Mouse (Mus musculus) neutrophil, adult 5-6 weeks (primary cell): ENCODE results near the gene Slc50a1. TPM values are rescaled to one million over a fixed set of nuclear protein-coding genes. Genes with fewer than 3 reads are reported as not detected.

Source experiments
- ATAC-seq: fragments of 151-379, 151-347 bp; 2 replicates; pipeline ENCODE4 v1.8.0; 2017; ENCODE audit warnings: mild to moderate bottlenecking, moderate TSS enrichment; ENCODE audit not compliant: insufficient number of reproducible peaks, poor library complexity, low FRiP score, severe bottlenecking; ENCODE audit errors: extremely low read depth
- total RNA-seq: library from RNA; stranded (forward); fragments of 200-1000 nt; gene quantifications from 2 replicates; pipeline ENCODE4 v1.2.3, GENCODE M21; 2017

The Slc50a1 gene
- total RNA-seq, result 99.3 and 112 TPM in 2 replicates

DNA sequence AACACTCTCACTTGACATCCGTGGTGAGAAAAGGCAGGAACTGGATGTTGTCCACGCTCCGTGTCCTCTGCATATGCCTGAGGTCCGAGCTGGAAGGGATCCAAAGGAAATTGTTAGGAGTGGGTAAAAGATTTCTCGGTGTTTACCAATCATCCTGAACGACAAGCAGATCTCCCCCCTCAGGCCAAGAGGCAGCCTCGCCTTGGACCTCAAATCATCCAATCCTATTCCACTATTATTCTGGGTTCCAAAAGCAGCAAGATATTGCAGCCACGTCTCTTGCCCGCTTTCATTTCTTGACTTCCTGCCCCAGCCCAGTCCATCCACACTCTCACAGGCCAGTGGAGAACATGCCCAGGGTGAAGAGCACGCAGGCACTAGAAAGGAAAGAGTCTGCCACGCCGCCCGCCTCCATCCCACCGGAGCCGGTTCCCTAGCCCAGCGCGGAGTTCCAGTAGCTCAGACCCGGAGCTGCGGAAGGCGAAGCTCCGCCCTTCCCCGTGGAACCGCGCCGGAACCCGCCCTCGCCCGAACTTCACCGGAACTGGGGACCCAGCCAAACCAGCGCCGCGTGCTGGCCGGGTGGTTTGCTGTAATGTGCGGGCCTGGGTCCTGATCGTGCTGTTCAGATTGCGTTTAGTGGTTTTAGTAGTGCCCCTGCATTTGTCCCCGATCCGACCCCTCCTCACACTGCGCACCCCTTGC, at the start of gene Slc50a1:
TSS of gene Slc50a1 (minus strand) at position 520 of the 705 bp plus-strand sequence.
- ATAC-seq, result peak; percentile 34

DNA sequence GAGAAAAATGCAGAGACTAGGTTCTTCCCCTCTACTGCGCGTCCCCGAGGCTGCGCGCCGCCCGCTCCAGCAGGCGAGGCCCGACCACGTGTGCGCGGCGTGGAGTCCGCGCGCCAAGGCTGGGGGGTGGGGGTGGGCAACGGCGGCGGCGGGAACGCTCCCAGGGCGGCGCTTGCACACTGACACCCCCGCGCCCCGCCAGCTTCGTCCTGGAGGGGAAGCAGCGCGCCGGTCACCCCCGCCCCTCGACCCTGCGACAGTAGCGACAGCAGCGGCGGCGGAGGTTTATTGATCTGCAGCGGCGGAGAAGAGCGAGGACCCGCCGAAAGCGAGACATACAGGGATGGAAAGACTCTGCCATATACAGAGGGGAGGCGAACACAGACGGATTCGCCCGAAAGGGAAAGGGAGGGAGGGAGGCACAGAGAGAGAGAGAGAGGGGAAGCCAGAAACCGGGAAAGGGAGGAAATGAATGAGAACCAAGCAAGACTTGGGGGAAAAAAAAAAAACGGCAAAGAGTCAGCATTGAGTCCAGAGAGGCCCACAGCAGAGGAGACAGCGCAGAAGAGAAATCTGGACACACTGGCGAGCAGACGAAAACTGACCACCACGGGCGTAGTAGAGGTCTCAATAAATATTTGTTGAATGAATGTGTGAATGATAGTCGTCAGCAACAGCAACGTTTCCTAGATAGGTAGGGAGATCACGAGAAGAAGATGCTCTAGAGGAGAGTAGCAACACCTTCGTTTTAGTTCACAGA, 49.4 kb upstream of the Slc50a1 start:
- ATAC-seq, result no peak

DNA sequence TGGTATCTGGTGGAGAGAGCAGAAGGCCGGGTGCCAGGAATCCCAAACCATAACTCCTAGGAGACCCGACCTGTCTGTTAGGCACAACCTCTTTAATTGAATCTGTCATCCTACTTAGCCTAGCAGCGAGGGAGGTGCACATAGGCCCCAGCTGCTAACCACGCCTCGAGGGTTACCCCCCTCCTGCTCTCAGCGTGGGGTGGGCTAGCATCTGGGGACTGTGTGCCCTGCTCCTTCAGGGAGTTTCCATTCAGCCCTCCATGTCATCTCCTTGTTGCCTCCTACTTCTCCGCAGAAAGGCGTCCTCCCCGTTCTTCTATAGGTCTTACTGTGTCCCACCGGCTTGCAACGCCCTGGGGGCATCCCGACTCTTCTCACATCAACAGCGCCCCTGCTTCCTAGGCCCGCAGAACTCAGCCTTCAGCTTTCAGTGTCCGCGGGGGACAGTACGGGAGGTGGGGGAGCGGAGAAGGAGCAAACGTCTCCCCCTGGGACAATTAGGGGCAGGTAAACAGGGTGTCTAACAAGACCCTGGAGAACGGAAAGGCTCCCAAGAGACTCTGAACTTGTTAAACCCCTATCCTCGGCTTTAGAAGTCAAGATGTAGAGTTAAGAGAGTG, 48.7 kb upstream of the Slc50a1 start:
- ATAC-seq, result no peak

- no peak for ATAC-seq
Measured at GRCm38 (mm10) chr3:89318316-89318715, 47.9 kb upstream of the Slc50a1 start.

DNA sequence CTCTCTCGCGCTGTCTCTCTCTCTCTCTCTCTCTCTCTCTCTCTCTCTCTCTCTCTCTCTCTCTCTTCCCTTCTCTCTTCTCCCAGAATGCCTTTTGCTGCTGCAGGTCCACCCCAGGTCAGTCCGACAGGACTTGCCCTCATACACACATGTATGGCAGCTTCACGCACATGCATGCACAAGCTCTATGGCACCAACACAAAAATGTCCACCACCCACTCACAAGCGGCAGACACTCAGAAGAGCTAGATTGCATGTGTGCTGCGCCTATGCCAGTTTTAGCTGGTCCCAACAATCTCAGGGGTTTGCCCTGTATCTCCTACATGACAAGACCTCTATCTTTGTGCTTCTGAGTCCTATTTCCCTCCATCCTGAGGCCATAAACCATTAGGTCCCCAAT, 46.9 kb upstream of the Slc50a1 start:
- ATAC-seq, result no peak

GRCm38 (mm10) chr3:89316833-89317232, 46.5 kb upstream of the Slc50a1 start:
- ATAC-seq, result peak; percentile 48; the same call in 1 of the 2 replicates

GRCm38 (mm10) chr3:89315930-89316831, 45.8 kb upstream of the Slc50a1 start:
- no peak for ATAC-seq

GRCm38 (mm10) chr3:89315195-89315929, 45.0 kb upstream of the Slc50a1 start:
- ATAC-seq, result peak; percentile 37; the same call in 1 of the 2 replicates

DNA sequence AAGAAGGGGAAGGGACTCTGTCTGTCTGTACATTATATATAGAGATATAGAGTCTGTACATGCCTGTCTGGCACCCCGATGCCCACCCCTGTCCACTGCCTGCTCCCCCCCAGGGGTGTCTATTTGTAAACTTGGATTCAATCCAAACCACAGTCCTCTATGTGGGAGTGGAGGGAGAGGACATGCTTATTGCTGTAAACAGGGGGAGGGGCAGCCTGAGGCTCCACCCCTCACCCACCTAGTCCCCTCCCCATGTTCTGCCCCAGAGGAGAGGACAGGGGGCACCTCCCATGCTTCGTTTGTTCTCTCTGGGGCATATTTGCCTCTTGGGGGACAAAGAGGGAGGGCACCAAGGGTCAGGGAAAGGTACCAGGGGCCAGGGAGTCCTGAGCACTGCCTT, 44.4 kb upstream of the Slc50a1 start:
- no peak for ATAC-seq

- no peak for ATAC-seq
Measured at GRCm38 (mm10) chr3:89314340-89314739, 44.0 kb upstream of the Slc50a1 start.

DNA sequence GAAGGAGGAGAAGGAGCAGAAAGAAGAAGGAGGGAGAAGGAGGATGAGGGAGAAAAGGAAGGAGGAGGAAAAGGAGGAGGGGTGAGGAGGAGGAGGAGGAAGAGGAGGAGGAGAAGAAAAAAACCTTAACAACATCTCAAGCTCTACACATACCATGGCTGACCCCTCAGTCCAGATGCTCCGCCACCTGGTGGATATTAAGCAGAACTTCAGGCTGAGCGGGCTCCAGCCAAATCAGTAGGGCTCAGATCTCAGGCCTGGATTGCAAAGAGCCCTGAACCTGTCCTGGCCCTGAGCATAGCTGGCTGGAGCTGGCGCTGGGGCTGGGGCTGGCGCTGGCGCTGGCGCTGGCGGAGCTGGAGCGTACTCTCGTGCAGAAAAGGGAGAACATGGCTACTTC, 37.7 kb upstream of the Slc50a1 start:
- peak; percentile 82 for ATAC-seq

DNA sequence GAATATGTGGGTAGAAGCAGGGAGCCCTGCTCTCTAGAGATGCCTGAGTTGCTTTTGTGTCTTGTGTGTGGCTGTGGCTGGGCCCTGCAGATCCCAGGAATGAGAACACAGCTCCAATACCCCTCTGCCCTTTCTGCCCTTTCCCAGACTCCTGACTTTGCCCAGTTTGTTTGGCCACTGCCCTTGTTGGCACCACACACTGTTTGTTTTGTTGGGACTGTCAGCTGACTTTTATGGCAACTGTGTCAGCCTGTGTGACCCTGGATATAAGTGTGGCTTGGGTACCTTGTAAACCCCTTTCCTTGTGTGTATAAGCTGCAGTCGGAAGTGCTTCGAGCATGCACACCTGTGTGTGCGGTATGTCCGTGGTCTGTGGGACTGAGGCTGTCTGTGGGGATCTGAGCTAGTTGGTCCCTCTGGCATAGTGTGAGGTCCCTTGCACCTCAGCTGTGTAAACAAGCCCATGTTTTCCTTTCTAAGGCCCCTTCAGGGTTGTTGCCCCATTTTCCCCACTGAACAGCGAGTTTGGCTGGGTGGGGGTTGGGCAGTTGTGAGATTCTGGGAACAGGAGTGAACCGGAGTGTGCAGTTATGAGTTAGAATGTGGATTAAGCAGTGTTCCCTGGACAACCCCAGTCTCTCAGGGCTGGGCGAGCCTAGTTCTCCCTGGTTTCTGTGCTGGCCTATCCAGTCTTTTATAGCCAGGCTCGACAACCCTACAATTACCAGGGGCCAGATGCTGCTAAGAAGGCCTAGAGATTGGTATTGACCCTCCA, 35.4 kb upstream of the Slc50a1 start:
- ATAC-seq, result no peak

DNA sequence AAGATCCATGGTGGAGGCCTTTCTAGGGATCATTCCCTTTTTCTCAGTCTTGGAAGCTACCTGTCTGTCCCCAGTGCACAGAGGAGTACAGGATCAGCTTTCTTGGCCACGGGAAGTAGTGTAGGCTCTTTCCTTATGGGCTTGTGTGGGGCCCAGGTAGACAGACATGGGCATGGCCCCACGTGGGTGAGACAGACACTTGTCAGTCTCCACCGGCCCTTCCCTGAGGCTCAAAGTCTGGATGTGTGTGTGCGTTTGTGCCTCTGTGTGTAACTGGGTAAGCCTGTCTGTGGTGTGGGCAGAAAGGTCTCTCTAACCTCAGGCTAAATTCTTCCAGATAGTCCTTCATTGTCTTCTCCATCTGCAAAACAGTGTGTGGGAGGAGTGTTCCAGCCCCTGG, 34.7 kb upstream of the Slc50a1 start:
- no peak for ATAC-seq

DNA sequence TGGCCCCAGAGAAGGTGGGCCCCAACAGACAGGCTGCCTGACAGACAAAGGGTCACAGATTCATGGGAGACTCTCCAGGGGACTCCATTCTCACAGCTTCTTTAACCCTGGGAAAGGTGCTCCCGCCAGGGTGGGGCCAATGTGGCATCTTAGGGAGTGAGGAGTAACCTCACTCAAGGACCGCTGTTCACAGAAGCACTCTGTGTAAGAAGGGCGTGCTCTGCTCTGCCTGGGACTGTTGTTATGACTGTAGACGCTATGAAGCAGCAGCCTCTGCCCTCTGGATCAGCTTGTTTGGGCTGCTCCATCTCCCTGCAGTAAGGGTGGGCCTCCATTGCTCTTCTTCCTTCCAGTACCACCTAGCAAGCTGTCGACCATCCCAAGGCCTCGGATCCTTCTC, 34.1 kb upstream of the Slc50a1 start:
- ATAC-seq, result no peak

DNA sequence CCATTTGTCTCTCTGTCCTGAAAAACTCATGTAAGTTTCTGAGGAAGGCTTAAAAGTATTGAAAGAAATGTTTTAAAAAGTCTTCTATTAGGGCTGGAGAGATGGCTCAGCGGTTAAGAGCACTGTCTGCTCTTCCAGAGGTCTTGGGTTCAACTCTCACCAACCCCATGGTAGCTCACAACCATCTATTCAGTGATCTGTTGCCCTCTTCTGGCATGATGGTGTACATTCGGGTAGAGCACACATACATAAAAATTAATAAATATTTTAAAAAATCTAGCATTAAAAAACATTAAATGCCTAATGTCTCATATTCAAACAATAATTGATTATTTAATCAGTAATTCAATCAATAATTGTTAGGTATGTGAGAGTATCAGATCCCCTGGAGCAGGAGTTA, 30.1 kb upstream of the Slc50a1 start:
- ATAC-seq, result no peak

GRCm38 (mm10) chr3:89300071-89300470, 29.7 kb upstream of the Slc50a1 start:
- no peak for ATAC-seq

DNA sequence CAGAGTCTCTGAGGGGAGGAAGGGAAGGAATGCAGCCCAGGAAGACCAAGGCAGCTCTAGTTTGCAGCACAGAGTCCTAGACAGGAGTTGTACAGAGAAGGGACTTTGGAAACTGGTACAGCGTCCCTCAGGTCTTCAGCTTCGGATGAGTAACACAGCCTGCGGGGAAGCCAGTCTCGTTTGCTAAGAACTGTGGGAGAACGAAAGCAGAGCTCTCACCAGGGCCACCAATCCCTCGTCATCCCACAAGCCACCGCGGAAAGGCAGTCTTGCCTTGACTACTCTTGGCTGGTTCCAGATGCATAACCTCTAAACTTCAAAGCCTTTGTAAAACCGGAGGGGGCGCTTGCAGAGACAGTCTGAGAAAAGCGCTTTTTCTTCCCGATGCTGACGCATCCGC, 29.1 kb upstream of the Slc50a1 start:
- ATAC-seq, result peak; percentile 27; the same call in 1 of the 2 replicates

- ATAC-seq, result no peak
Measured at GRCm38 (mm10) chr3:89298908-89299307, 28.5 kb upstream of the Slc50a1 start.
